Mouse (Mus musculus): ENCODE data around the gene Lrg1. TPM values are rescaled to one million over a fixed set of nuclear protein-coding genes. Genes with fewer than 3 reads are reported as not detected.

Gene Lrg1
- 1 to 10 TPM in 1 of 4 experiments, under 1 TPM in 3; 0.55 to 1.1 (median 0.74) TPM for total RNA-seq (2022)

DNA sequence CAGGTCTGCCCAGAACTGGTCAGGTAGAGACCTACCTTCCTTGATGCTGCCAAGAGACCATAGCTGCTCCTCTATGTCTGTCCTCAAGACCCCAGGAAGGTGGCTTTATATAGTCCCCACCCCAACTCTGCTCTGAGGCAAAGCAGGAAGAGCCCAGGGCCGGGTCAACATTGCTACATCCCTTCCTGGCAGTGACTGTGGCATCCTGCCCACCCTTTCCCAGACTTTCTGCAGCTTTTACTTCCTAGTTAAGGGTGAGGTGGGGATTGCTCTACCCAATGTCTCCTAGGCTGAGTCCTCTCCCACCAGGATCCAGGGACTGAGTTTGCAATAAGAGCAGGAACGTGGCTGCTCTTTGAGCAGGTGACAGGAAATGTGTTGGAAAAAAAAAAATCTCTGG is at the start of gene Lrg1:
Gene Lrg1 (minus strand): TSS at position 176 of the 400 bp plus-strand sequence.
- DNase-seq (ENCODE audit: low spot score in 2 of 2), result no peak

DNA sequence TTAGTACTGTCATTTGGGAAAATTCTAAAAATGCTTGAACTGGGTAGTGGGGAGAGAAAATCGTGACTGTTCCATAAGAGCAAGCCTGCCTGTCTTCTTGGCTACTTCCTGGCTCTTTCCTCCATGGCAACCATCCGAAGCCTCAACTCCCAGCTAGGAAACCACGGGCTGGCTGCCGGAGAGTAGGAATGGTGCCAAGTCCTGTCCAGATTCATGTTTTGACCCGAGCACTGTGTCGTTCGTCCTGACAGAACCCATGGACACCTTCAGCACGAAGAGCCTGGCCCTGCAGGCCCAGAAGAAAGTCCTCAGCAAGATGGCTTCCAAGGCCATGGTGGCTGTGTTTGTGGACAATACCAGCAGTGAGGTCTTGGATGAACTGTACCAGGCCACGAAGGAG is 49.7 kb upstream of the Lrg1 start:
- no peak for DNase-seq (ENCODE audit: low spot score in 2 of 2)

DNA sequence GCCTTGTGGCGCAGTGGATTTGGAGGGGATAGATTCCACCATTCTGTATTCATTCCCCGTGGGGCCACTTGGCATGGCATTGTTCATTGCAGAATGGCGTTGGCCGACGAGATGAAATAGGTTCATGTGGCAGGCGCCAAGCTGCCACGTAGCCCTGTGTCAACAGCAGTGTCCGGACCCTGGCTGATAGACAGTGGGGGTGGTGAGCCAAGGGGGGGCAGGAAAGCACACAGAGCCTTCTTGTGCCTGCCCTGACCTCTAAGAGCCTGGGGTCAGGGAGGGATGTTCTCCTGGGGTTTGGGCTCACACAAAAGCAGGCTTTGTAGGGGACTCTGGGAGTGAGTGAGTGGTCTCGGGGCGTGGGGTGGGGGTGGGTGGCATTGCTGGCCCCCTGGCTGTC is 48.8 kb upstream of the Lrg1 start:
- no peak for DNase-seq (ENCODE audit: low spot score in 2 of 2)

DNA sequence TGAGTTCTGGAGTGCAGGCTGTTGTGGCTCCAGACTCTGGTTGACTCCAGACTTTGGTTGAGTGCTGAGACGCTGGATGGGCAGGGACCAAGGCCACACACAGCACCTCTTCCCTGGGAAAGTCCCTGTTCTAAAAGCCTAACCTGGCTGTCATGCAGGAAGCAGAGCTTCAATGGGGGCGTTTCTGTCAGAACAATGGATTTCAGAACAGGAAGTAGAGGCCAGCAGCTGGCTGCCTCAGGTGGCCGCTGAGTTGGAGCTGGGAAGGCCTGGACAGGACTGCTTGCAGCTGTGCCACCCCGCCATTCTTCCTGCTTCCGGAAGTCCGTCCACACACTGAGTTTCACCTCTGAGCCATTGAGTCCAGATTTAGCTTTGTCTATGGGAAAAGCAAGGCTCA is 48.0 kb upstream of the Lrg1 start:
- DNase-seq (ENCODE audit: low spot score in 2 of 2), result no peak

DNA sequence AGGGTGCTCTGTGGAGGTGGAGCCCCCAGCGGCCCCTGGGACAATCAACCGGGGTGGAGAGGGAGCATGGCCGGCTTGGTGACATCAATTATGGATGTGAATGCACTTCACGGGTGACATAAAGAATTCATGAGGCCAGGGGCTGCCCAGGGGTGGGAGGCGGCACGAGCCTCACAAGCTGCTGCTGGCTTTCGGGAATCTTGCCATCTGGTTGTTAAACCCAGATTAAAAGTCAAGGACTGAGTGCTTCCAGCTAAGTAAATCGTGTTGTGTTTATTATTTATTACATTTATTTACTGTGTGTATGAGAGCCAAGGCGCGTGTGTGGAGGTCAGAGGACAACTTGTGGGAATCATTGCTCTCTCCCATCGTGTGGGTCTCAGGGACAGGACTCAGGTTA is 43.9 kb upstream of the Lrg1 start:
- DNase-seq (ENCODE audit: low spot score in 2 of 2), result no peak

DNA sequence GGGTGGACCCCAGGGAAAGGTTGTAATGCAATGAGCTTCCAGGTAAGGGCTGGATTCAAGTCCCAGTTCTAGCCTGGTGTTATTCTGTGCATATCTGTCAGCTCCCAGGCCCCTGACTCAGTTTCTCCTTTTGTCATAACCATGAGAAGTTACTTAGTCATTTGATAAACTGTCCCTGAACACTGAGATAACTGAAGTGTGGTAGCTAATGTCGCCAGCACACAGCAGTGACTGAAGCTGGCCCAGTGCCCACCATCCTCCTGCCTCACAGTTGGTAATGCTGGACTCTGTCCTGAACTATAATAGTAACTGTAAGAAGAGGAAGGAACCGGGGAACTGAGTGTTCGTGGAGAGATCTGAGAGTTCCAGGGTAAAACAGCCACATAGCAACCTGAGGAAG is 42.7 kb upstream of the Lrg1 start:
- DNase-seq (ENCODE audit: low spot score in 2 of 2), result no peak

DNA sequence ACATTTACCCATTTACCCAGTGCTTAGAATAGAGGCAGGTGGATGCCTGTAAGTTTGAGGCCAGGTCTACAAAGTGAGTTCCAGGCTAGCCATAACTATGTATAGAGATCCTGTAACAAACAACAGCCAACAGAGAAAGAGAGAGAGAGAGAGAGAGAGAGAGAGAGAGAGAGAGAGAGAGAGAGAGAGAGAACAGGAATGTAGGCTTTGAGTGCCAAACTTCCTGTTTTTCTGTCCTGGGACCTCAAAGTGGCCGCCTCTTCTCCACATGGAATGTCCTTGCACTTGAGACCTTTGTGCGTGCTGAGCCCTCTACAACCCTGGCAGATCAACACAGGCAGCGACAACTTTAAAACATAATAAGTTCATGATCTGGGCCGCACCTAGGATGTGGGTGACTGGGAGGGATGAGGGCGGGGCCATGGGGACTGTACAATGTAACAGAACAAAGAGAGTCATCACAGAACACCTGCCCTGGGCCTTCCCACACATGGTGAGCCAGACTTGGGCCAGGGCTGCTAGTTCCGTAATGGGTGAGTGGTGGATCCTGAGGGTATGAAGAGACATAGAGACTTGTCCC is 41.8 kb upstream of the Lrg1 start:
- DNase-seq (ENCODE audit: low spot score in 2 of 2), result no peak

DNA sequence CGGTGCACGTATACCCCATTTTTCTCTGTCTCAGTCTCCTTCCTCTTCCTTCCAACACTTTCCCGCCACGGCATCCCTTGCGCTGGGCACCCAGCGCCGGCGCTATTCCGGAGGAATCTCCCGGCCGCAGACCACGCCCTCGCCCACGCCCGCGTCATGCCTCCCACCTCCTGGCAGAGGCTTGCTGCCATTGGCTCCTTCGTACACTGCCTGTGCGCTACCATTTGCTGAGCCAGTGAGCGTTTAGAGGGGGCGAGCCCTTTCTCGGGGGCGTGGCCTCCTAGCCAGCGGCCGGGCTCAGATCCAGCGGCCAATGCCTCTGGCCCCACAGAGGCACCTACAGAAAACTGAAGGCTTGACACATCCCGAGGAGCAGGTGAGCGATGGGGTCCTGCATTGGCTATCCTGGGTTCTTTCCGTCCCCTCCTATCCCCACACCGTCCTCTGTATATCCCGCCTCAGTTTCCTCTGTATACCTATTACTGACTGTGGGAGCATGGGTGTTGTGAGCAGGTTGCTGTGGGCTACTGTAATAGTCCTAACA is 40.5 kb upstream of the Lrg1 start, which contains the start of gene Tnfaip8l1:
Gene Tnfaip8l1 (plus strand): TSS at position 247 of the 544 bp plus-strand sequence.
- DNase-seq (ENCODE audit: low spot score in 2 of 2), result peak; percentile 94 to 95

DNA sequence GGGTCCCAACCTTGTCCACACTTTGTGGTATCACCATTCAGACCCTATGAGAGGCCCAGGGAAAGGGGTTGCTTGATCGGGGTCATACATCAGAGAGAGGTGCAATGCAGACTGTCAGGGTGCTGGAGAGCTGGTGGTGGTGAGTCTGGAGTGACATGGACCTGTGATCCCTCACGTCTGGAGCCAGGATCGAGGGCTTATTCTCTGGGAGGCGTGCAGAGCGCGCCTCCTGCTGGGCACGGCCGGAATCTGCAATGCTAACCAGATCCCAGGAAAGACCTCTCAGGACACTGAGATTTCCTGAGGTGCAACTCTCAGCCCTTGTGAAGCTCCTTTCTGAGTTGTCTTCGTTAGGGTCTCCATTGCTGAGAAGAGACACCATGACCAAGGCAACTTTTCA is 37.9 kb upstream of the Lrg1 start:
- peak in 1 of 2 experiments; percentile 61 for DNase-seq (ENCODE audit: low spot score in 2 of 2)

DNA sequence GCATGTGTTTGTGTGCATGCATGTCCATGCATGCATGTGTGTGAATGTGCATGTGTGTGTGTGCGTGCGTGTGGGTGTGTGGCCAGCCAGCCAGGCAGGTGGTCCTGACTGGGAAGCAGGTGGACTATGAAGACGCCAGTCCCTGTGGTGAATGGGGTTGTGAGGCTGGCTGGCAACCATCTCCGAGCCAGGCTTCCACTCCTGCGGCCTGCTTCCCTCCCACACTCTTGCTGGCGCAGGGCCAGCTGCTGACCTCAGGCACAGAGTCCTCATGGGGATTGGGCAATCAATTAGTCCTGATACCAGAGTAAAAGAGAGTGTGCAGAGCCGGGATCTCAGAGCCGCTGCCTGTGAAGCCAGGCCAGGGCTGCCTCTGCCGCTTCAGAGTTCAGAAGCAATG is 31.8 kb upstream of the Lrg1 start:
- DNase-seq (ENCODE audit: low spot score in 2 of 2), result no peak

DNA sequence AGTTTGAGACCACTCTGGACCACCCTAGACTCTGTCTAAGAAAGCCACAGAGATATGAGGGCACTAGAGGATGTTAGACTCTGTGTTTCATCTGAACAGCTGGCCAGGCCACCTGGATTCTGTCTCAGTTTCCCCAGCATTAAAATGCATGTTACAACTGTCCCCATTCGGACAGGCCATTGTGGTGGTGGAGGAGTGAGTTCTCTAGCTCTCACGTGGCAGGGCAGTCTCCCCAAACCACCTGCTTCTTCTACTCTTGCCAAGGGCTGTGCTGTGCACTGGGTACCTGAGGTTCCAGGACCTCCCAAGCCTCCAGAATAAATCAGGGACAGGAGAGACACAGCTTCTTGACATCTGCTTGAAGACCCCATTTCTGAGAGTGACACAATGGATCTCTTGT is 28.1 kb upstream of the Lrg1 start:
- no peak for DNase-seq (ENCODE audit: low spot score in 2 of 2)

DNA sequence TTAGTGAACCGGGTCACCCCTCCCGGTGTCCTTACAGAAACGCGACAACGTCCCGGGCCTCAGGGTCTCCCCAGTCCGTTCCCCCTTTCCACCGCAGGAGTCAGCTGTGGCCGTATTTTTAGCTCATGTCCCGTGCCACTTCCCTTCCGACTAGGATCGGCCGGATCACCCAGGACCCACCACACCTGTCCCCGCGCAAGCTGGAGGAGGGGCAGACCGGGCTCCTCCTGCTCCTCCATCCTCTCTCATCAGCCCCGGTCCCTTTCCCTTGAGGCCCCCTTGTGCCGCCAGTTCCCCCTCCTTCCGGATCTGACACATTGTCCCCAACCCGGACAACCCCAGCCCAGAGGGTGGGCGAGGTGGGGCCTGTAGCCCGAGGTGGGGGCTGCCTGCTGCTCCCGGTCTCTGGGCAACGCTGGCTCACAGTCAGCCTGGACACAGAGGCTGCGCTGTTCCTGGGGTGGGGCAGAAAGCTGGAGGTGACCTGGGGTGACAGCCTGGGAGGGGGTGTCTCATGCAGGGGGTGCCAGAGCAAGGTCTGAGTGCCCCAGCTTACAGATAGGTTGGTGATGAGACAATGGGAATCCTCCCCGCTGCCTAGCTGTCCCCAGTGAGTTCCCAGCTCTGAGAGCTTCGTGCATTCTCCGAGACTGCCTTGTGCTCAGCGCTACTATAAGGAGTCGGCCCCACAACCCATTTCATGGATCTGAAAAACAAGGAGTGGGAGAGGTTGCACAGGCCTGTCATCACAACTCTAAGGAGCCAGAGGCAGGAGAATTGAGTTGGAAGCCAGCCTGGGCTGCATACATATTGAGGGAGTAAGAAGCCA is 27.2 kb upstream of the Lrg1 start:
- no peak for DNase-seq (ENCODE audit: low spot score in 2 of 2)

DNA sequence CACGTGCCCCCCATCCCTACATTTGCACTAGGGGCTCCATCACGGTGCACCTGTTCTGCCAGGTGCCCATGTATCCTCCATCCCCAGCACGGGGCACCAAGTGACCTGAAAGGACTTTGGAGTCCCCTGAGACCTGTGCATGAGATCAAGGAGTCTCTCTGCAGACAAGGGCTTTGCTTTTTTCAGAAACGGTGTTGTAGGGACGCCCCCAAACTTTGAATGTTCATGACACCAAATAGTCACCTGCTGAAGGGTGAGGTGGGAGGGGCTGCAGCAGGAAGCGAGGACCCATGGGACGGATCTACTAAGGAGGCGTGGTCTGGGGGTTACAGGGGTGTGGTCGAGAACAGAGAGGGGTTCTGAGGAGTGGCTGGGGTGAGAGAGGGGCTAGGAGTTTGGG is 26.5 kb upstream of the Lrg1 start:
- no peak for DNase-seq (ENCODE audit: low spot score in 2 of 2)

DNA sequence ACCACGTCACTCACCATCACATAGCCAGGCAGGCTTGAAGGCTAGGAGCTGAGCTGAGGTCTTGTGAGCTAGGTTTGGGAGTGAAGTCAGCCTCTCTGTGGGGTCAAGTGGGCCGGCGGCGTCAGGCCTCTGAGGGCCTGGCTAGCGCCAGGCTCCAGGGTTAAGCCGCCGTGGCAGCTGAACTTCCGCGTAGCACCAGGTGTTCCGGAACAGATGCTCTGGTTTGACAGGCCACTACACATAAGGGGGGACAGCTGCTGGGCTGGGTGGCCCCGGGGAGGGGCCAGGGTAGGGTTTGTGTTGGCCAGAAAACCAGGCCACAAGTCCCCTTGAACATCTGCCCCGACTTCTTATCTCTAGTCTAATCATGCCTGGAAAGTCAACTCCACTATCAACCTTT is 25.6 kb upstream of the Lrg1 start:
- DNase-seq (ENCODE audit: low spot score in 2 of 2), result no peak

DNA sequence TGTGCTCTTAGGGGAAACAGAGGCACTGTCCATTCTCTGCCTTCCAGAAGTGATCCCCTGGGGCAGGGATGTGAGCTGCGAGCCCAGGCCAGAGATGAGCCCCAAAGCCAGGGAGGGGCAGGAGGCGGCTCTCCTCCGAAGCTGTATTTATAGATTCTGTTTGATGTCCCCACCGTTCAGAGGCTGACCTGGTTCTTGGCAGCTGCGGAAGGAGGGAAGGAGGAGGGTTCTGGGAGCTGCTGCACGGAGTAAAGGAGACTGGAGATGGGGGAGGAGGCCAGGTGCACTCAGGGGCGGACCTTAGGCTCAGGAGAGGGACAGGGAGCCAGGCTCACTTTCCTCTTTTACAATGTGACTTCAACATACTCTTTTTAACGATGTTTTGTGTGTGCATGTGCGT is 24.3 kb upstream of the Lrg1 start:
- DNase-seq (ENCODE audit: low spot score in 2 of 2), result no peak

DNA sequence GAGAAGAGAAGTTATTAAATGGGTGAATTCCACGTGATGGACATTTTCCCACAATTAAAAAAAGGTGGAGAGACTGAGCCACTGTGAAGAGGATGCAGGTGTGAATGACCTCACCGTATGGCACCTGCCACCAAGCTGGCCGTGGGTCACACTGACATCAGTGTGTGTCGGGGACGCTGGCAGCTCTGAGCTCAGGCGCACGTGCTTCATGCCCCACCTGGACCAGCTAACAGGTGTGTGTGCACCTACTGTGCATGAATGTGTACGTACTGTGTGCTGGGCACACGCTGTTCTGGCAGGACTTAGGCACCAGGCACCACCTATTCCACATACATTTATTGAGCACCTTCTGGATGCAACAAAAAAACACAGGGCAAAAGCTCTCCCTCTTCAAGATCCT is 22.7 kb upstream of the Lrg1 start:
- no peak for DNase-seq (ENCODE audit: low spot score in 2 of 2)

DNA sequence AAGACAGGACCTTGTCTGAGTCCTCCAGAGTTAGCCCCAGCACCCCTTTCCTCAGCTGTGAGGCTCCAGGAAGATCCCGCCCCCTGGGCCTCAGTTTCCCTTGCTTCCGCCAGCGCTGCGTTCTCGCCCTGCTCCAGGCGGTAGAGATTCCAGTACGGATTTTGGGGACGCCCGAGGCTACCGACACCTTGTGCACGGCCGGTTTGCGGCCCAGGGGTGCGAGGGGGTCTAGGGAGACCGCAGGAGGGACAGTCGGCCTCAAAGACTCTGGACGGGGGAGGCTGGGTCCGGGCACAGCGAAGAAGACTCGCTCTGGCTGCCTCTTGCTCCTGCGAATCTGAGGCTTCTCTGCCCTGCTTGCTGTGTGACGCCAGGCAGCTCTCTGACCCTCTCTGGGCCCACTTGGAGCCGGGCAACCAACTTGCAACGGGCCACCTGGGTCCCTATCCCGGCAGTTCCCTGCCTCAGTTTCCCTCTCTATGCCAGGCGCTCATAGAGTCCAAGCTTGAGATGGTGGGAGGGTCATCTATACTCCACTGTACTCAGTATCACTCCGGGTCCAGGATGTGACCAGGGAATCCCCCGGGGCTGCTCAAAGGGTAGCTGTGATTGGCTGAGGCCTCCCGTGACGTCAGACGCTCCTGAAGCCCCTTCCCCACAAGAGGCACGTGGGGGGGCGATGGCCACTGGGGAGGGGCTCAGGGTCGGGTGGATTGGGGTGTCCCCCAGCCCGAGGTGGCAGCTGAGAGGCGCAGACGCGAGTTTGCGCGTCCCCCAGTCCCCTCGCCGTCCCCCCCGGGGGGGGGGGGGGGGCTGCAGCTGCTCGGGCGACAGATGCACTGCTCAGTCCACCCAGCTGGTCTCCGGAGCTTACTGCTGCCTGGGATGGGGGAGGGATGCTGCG is 20.2 kb upstream of the Lrg1 start:
- DNase-seq (ENCODE audit: low spot score in 2 of 2), result peak in 1 of 2 experiments; percentile 66

DNA sequence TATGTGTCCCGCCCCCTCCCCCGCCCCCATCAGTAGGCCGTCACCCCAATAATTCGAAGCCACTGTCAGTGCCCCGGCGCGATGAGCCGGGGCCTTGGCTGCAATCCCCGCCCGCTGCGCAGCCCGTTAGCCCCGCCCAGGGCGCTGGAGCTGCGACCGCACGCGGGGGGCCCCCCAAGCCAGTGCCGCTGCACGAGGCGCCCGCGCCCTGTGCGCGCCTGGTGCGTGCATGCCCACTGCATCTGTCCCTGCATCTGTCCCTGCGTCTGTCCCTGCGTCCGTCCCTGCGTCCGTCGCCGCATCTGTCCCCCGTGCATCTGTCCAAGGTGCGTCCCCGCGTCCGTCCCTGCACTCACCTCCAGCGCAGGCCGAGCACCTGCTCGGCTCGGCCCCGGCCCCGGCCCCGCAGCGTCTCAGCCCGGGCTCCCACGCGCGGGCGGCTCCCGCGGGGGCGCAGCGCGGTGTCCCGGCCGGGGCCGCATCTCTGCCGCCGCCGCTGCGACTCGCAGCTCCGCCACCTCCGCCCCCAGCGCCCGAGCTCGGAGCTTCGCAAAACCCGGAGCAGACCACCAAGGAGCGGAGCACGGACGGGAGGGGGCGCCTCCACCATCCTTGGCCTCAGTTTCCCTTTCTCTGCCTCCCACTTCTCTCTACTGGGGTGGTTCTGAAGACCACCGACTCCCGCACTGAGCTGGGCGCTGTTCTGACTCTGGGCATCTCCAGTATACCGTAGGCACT is 18.2 kb upstream of the Lrg1 start, which contains the start of gene Sema6b:
Gene Sema6b (minus strand): TSS at position 486 of the 738 bp plus-strand sequence.
- peak in 1 of 2 experiments; percentile 74 for DNase-seq (ENCODE audit: low spot score in 2 of 2)

DNA sequence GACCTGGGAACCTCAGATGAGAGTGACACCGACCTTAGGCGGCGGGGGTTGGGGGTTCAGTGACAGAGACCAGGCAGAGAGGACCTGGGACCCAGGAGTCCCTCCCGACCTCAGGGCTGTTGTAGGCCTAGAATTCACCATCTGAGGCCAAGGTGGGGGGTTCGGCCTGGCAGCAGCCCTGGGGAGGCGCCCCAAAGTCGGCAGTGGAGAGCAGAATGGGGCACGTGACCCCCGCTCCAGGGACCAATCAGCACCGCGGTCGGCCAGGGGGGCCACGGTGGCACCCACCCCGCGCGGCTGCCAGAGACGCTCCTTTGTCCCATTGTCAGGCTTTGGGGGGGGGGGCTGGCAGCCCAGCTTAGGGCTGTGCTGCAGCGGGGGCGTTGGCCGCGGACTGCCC is 17.6 kb upstream of the Lrg1 start:
- no peak for DNase-seq (ENCODE audit: low spot score in 2 of 2)

DNA sequence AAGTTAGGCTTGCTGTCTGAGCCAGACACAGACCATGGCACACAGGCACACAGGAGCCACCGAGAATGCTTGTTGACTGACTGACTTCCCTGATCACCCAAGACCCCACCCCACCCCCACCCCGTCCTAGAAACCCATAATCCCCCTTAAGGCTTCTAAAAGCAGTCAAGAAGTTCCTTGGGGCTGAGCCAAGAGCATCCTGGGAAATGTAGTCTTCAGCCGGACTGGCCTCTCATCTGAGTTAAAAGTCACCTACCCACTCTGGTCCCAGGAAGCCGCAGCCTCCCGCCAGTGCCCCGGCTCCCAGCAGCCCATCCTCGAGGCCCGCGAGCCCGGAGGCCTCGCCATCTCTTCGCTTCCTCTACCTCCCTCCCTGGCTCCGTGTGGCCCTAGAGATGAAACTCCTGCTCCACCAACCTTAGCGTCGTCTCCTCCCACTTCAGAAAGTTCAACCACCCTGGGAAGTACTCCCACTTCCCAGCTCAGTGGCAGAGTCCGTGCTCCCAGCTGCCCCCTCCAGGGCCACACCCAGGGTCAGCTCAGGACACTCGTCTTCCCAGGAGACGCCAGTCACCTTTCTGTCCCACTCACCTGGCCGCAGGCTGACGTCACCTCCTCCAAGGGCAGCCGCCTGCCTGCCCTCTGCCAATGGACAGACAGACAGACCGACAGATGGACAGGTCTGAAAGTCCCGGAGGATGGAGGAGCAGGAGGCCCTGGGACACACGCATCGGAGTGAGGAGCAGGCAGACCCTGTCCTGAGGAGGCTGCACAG is 16.2 kb upstream of the Lrg1 start:
- DNase-seq (ENCODE audit: low spot score in 2 of 2), result no peak

All from layer of hippocampus, adult 8-10 months (tissue).